Mouse (Mus musculus) thymus, postnatal 25 days (tissue): ENCODE data around the gene Mier3.
A peak's percentile ranks its signal among the peaks of the same experiment; 100 is the strongest.
"Not testable (repeated sequence)": the region's sequence is repeated elsewhere in the genome, so short reads cannot be mapped to it uniquely, and the experiment has no call there.

Source experiments
- DNase-seq: peaks from one replicate; pipeline ENCODE4 v3.0.0; 2022

Mier3 gene

DNA sequence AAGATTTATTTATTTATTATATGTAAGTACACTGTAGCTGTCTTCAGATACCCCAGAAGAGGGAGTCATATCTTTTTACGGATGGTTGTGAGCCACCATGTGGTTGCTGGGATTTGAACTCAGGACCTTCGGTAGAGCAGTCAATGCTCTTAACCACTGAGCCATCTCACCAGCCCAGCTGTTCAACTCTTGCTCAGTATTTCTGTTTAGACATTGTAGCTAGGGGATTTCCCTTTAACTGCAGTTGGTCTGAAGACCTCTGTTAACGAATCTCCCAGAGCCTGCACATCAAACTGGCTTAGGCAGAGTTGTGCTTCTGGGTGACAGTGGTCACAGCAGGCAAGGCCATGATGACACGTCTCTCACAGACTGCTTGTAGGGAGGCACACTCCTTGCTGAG, 23.2 kb downstream of the Mier3 start:
- DNase-seq, result not testable (repeated sequence)

DNA sequence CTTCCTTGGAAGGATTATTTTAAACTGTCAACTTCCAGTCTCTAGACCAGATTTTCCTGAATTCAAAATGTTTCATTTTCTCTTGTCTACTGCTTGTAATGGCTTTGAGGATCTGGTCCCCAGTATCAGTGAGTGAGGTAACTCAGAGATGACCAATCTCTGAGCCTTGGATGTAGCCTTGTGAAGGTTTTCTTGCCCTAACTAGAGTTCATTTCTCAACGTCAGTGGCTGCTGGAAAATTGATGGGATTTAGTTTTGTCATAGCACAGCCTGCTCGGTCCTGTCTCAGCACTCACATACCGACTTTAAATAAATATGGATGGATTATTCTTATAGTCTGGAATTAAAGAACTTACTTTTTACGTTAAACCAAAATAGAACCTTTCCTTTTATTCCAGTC, 29.8 kb downstream of the Mier3 start:
- DNase-seq, result no peak

GRCm38 (mm10) chr13:111719726-111720125, 38.9 kb downstream of the Mier3 start:
- no peak for DNase-seq

- no peak for DNase-seq
Measured at GRCm38 (mm10) chr13:111724811-111725164, 44.0 kb downstream of the Mier3 start.

- peak; percentile 99 for DNase-seq
Measured at GRCm38 (mm10) chr13:111725165-111726077, 44.6 kb downstream of the Mier3 start.

DNA sequence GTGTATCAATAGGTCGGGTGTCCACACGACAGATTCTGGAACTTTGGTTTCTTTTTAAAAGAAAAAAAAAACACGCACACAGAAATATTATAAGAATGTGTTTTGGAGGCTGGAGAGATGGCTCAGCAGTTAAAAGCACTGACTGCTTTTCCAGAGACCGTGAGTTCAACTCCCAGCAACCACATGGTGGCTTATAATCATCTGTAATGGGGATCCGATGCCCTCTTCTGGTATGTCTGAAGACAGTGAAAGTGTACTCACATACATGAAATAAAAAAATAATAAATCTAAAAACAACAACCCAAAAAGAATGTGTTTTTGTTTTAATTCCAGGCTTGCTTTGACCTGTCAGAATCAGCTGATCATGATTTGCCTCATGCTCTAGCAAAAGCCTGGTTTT, 46.1 kb downstream of the Mier3 start:
- DNase-seq, result no peak

DNA sequence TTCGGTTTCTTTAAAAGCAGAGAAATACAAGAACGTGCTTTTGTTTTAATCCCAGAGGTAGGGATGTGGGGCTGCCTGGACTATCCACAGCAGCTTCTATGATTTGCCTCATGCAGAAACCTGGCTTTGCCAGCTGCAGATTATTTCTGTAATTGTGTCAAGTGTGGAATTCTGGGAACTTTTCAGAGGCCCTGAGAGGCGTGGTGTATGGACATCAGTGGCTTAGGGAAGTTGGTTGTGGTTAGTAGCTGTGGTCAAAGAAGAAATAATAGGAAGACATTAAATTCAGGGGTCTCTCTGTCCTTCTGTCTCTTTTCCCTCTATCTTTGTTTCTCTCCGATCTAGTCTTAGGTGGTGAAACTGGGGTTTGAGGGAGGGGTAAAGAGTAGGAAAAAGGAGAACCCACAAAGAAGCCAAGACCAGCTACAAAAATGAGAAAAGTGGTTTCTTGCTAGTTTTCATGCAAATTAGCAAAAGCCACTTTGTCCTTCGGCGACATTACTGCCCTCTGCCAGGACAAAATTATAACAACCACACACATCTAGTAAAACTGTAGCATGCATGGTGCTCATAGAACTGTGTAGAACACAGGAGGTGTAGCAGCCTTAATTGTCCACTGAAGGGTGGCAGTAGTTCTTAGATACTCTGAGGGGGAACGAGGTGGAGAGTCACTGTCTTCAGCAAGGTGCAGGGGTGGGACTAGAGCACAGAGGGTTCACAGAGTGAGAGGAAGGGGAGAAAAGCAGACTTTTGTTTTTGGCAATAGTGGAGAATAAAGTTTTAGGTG, 60.6 kb downstream of the Mier3 start:
- no peak for DNase-seq

- DNase-seq, result peak; percentile 45
Measured at GRCm38 (mm10) chr13:111741991-111742615, 61.3 kb downstream of the Mier3 start.

DNA sequence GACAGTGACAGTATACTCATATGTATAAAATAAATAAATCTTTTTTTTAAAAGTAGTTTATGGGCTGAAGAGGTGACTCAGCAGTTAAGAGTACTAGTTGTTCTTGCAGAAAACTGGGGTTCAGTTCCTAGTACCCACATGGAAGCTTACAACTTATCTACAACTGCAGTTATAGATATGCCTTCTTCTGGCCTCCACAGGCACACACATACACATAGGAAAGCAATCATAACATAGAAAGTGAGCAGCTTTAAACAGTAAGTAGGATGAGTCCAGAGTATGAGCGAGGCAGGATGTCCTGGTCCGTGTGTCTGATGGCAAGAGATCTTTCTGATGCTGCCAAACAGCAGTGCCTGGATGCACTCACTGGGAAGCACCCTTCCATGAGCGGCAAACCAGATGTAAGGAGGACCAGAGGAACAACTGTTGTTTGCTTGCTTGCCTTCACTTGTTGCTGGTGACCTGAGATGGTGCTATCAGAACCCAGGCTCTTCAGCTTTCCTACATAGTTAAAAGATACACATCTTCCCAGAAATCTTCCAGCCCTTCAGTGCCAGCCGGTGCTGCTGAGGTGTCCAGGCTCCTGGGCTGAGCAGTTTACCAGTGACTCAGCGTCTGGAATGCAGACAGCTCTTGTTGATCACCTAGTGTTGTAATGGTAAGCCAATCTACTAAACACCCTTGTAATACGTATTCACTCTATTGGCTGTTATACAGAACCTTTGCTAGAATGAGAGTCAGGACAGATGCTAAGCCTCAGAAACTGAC, 63.6 kb downstream of the Mier3 start:
- DNase-seq, result no peak

DNA sequence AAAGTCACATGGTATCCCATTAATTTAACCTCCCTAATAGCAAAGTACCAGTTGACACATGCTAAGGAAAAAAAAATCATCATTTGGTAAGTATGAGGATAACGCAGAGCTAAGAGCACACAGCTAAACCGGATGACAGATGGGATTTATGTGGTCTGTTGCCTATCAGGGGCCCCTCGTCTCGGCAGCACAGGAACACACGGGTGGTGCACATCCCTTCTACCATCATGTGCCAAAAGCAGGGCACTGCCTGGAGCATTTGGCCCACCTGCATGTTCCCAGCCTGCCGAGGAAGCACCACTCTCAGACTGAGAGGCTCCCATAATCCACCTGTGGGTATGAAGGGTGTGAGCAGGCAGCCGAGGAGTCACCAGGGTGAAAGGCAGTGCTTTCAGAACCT, 64.4 kb downstream of the Mier3 start:
- peak; percentile 28 for DNase-seq

DNA sequence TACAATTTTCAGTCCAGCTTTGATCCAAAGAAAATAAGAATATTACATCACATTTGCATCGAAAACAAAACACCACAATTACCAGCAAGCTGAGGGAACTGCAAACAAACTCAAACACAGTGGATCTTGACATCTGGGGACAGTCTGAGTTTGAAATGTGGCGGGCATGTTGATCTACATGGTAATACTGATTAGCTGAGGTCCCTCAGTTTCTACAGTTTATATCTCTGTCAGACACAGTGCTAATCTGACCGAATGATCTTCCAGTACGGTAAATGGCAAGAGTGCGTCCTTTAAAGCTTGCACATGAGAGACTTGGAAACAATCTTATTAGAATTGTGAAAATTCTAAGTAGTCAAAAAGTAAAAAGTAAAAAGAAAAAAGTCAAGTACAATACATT, 66.1 kb downstream of the Mier3 start:
- no peak for DNase-seq

GRCm38 (mm10) chr13:111748301-111749062, 67.7 kb downstream of the Mier3 start:
- no peak for DNase-seq

- no peak for DNase-seq
Measured at GRCm38 (mm10) chr13:111753321-111753720, 72.5 kb downstream of the Mier3 start.

DNA sequence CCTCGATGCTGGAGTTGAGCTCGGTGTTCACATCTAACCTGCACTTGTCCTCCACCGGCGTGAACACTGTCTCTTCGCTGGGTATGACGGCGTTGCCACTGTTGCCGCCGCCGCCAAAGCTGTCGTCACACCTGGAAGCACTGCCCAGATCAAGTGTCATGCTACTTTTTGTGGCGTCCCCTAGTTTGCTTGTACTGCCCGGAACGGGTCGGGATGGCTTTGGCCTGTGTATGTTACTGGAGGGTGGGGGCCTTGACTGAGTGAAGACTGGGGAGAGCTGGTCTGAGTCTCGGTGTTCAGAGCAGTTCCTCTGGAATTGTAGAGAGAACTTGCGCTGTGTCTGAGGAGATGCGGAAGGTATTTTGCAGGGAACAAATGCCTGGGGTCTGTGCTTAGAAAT, 74.6 kb downstream of the Mier3 start:
- DNase-seq, result no peak

DNA sequence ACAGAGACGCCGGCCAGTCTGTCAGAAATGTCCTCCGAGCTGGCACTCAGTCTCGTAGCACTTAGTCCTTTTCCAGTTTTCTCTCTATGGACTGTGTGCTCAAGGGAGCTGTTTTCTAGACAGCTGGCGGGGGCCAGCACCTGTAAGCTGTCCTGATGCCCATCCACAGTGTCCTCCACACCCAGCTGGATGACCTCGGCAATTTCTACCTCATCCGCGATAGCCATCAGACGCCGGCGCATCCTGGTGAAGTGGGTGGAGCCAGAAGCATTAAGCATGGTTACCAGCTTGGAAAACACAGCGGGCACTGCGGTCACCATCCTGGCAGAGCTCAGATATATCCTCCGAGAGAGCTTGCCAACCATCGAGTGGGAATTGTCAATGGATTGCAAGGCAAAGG, 75.2 kb downstream of the Mier3 start:
- DNase-seq, result no peak

DNA sequence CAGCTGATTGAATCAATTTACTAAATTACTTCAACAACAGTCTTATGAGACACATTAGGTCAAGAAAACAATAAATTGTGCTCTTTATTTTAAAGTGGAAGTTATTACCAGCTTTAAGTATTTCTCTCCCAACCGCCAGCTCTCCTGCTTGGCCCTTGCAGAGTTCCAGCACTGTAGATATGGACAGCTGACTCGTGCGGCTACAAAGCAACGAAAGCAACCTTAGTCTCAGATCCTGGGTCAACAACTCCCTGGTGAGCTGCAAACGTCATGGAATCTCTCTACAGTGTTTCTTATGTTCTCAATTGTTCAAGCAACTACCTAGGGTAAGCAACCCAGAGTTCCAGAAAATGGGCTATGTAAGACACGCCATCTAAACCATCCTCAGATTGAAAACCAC, 76.2 kb downstream of the Mier3 start:
- no peak for DNase-seq

- DNase-seq, result peak; percentile 59
Measured at GRCm38 (mm10) chr13:111762526-111762925, 81.7 kb downstream of the Mier3 start.
